13 mouse cellular contexts compared by ENCODE assay signal in the genomic region with DNA sequence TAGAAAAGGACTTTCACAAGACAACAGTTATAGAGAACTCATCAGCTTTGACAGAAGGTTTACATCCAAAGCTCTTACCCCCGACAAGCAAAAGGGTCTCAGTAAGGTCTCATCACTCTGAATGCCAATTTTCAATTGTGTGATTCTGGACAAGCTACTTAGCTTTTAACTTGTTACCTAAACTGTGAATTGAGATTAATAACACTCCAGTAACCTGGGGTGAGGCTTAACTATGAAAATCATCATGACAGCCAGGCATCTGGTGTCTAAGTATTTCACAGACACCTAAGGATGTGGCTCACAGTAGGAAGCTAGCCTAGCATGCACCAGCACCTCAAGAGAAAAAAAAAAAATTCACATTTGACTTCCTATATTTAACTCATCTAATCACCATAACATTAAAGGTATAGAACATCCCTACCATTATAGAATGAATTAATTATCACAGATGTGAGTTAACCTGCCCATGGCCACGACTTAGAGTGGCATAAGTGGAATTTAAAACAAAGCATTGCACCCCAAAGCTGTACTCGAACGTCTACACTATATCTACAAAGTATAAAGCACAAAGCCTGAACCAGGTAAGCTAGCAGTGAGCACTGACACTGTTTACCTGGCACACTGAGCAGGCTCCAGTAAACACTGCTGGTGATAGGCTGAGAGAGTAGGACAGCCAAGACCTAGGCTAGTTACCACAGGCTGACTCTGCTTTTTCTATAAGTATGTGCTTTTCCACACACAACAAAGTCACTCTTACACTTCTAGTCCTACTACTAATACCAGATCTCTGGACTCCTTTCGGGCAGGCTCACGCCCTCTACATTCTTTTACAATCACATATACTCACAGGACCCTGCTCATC. TPM values are rescaled to one million over a fixed set of nuclear protein-coding genes. Genes with fewer than 3 reads are reported as not detected.
DNase-seq lines count a peak whose midpoint lies in the region; ATAC-seq and TF ChIP-seq lines count a peak whose summit lies in the region.
"Had no signal": no experiment of that assay in that cellular context is flagged by ENCODE, and none has a peak within 500 bp of the region (broad histone marks: within the 10 kb centered on the region; RNA-seq: fewer than 3 reads in every experiment).

No protein-coding gene starts in this region.

- peaks cover 50% of the 10 kb centered on the region for H3K79me2 ChIP-seq in MEL (ENCODE audit: control insufficient read depth, insufficient read depth, low read length, poor library complexity)

- TF ChIP-seq EP300 in MEL (IDR thresholded peaks at IDR 0.05; ENCODE audit: low read depth in 1 of 2, low read length in 2 of 2): no peak
- TF ChIP-seq EP300 in liver, postnatal 0 days (IDR thresholded peaks at IDR 0.05; ENCODE audit: low read depth): no peak

- no peak for TF ChIP-seq CTCF in MEL (IDR thresholded peaks at IDR 0.05 in 2 of 3, conservative IDR thresholded peaks at IDR 0.05 in 1 of 3; ENCODE audit: control insufficient read depth in 1 of 3, insufficient read depth in 1 of 3, low read depth in 2 of 3, low read length in 3 of 3, poor library complexity in 1 of 3, severe bottlenecking in 1 of 3)
- TF ChIP-seq CTCF in liver, postnatal 0 days (IDR thresholded peaks at IDR 0.05; ENCODE audit: low read depth): no peak

- H3K27ac ChIP-seq in embryonic facial prominence, embryonic 13.5 days: 0 out of 2 replicates have a peak overlapping the region, but pooled peaks have one; percentile 13
- H3K27ac ChIP-seq in embryonic facial prominence, embryonic 10.5 days (replicated peaks): no peak overlapping the region
- H3K27ac ChIP-seq in MEL (ENCODE audit: control insufficient read depth, low read depth, low read length): peak overlapping the region; percentile 29; the same call in 1 of the 2 replicates
- H3K27ac ChIP-seq in liver, postnatal 0 days (ENCODE audit: low read depth): peak overlapping the region; percentile 74; the same call in 1 of the 2 replicates
- H3K27ac ChIP-seq: heart, embryonic 10.5 days; lung, embryonic 15.5 days had no signal

- no peak for TF ChIP-seq RAD21 in MEL (IDR thresholded peaks at IDR 0.05; ENCODE audit: low read depth, low read length)

- H3K4me3 ChIP-seq in embryonic facial prominence, embryonic 13.5 days: no peak overlapping the region
- H3K4me3 ChIP-seq in embryonic facial prominence, embryonic 10.5 days: no peak overlapping the region
- H3K4me3 ChIP-seq in megakaryocyte, embryonic 14.5 days (replicated peaks): peak overlapping the region; percentile 85
- no peak overlapping the region for H3K4me3 ChIP-seq in MEL (ENCODE audit: control insufficient read depth in 1 of 2, insufficient read depth in 1 of 2, low read depth in 2 of 2, low read length in 2 of 2)
- H3K4me3 ChIP-seq in liver, postnatal 0 days (ENCODE audit: low read depth, low read length): no peak overlapping the region
- H3K4me3 ChIP-seq: heart, embryonic 10.5 days; lung, embryonic 15.5 days had no signal

- H3K27me3 ChIP-seq in embryonic facial prominence, embryonic 13.5 days: no peaks in the 10 kb centered on the region
- H3K27me3 ChIP-seq in embryonic facial prominence, embryonic 10.5 days (replicated peaks; ENCODE audit: low read depth, poor library complexity, severe bottlenecking): no peaks in the 10 kb centered on the region
- no peaks in the 10 kb centered on the region for H3K27me3 ChIP-seq in megakaryocyte, embryonic 14.5 days (replicated peaks)
- H3K27me3 ChIP-seq in MEL (ENCODE audit: control insufficient read depth in 1 of 2, insufficient read depth in 2 of 2, low read length in 2 of 2): no peaks in the 10 kb centered on the region
- H3K27me3 ChIP-seq in liver, postnatal 0 days (ENCODE audit: insufficient read depth, low read length): no peaks in the 10 kb centered on the region
- H3K27me3 ChIP-seq: lung, embryonic 15.5 days had no signal

- H3K4me2 ChIP-seq in embryonic facial prominence, embryonic 13.5 days: no peak overlapping the region
- H3K4me2 ChIP-seq in liver, postnatal 0 days (ENCODE audit: low read depth, low read length): peak overlapping the region; percentile 14
- H3K4me2 ChIP-seq: lung, embryonic 15.5 days had no signal

- peaks cover 34% of the 10 kb centered on the region for H3K4me1 ChIP-seq in embryonic facial prominence, embryonic 13.5 days
- peaks cover 48% of the 10 kb centered on the region for H3K4me1 ChIP-seq in embryonic facial prominence, embryonic 10.5 days
- H3K4me1 ChIP-seq in megakaryocyte, embryonic 14.5 days: peaks cover 97% of the 10 kb centered on the region
- H3K4me1 ChIP-seq in MEL (ENCODE audit: control insufficient read depth in 1 of 2, insufficient read depth in 2 of 2, low read length in 2 of 2): peaks cover 18 to 19% of the 10 kb centered on the region in 2 experiments
- H3K4me1 ChIP-seq in liver, postnatal 0 days (ENCODE audit: insufficient read depth): peaks cover 23% of the 10 kb centered on the region

- no peak overlapping the region for H3K9ac ChIP-seq in embryonic facial prominence, embryonic 13.5 days
- H3K9ac ChIP-seq in MEL (ENCODE audit: control insufficient read depth, low read depth, low read length, poor library complexity, severe bottlenecking): no peak overlapping the region
- no peak overlapping the region for H3K9ac ChIP-seq in liver, postnatal 0 days (replicated peaks)
- H3K9ac ChIP-seq: lung, embryonic 15.5 days had no signal

- no peak for ATAC-seq in embryonic facial prominence, embryonic 13.5 days (ENCODE audit: insufficient number of reproducible peaks, insufficient read depth, low FRiP score, low TSS enrichment, low read depth)
- no peak for ATAC-seq in megakaryocyte, adult 5-6 weeks (ENCODE audit: poor library complexity, severe bottlenecking)
- peak; percentile 34; the same call in 1 of the 2 replicates for ATAC-seq in liver, postnatal 0 days

- no peaks in the 10 kb centered on the region for H3K36me3 ChIP-seq in embryonic facial prominence, embryonic 13.5 days
- H3K36me3 ChIP-seq in embryonic facial prominence, embryonic 10.5 days (replicated peaks): peaks cover 12% of the 10 kb centered on the region; the same call in 1 of the 2 replicates
- H3K36me3 ChIP-seq in megakaryocyte, embryonic 14.5 days (replicated peaks; ENCODE audit: low read length): peaks cover 69% of the 10 kb centered on the region
- H3K36me3 ChIP-seq in MEL (ENCODE audit: control insufficient read depth in 1 of 2, insufficient read depth in 2 of 2, low read length in 2 of 2): peaks cover 0 to 35% of the 10 kb centered on the region in 2 experiments; a peak in 2 of 4 replicates
- H3K36me3 ChIP-seq in liver, postnatal 0 days (replicated peaks; ENCODE audit: insufficient read depth, low read length): peaks cover 15% of the 10 kb centered on the region
- H3K36me3 ChIP-seq: heart, embryonic 10.5 days; lung, embryonic 15.5 days had no signal

- 78% methylated on average over 6 of the region's 6 CpGs for WGBS in embryonic facial prominence, embryonic 13.5 days
- 86% methylated on average over 6 of the region's 6 CpGs for WGBS in embryonic facial prominence, embryonic 10.5 days
- 69% methylated on average over 6 of the region's 6 CpGs for WGBS in liver, postnatal 0 days (ENCODE audit: insufficient replicate concordance)

- no peaks in the 10 kb centered on the region for H3K9me3 ChIP-seq in embryonic facial prominence, embryonic 13.5 days
- H3K9me3 ChIP-seq in embryonic facial prominence, embryonic 10.5 days: no peaks in the 10 kb centered on the region
- H3K9me3 ChIP-seq in megakaryocyte, embryonic 14.5 days: no peaks in the 10 kb centered on the region
- H3K9me3 ChIP-seq in MEL (replicated peaks; ENCODE audit: insufficient read depth, low read length): no peaks in the 10 kb centered on the region
- no peaks in the 10 kb centered on the region for H3K9me3 ChIP-seq in liver, postnatal 0 days (ENCODE audit: low read length)
- H3K9me3 ChIP-seq: heart, embryonic 10.5 days; lung, embryonic 15.5 days had no signal

- no peak for TF ChIP-seq POLR2A in MEL (IDR thresholded peaks at IDR 0.05; ENCODE audit: control insufficient read depth in 1 of 2, insufficient read depth in 1 of 2, low read depth in 1 of 2, low read length in 2 of 2, poor library complexity in 1 of 2)

- DNase-seq in embryonic facial prominence, embryonic 10.5 days (ENCODE audit: low spot score): no peak
- DNase-seq in MEL (ENCODE audit: low read depth, low spot score): peak; percentile 37
- DNase-seq in liver, postnatal 0 days: no peak
- no peak for DNase-seq in cerebellum, adult 9-11 months
- no peak for DNase-seq in layer of hippocampus, postnatal 14 days (ENCODE audit: low spot score in 2 of 2)
- DNase-seq: kidney, postnatal 4 days; midbrain, embryonic 14.5 days had no signal

TF ChIP-seq in MEL, 35 proteins besides CTCF, POLR2A, EP300 and RAD21 (continues in another document):
- TF ChIP-seq ZNF384 (IDR thresholded peaks at IDR 0.05; ENCODE audit: low read depth, low read length) (peak; percentile 59), JUND (IDR thresholded peaks at IDR 0.05; ENCODE audit: low read depth, low read length) (no peak), MXI1 (IDR thresholded peaks at IDR 0.05; ENCODE audit: low read depth, low read length) (no peak)

RNA-seq across cellular contexts. Expression of a gene that starts 32.8 kb away (rescaled TPM):
- 0.11 TPM in 1 of 2 replicates, not detected in the other for polyA plus RNA-seq in embryonic facial prominence, embryonic 13.5 days (2015; fragmentation: Nextera tagmentation; extraction: Ambion mirVana)
- not detected in 2 replicates for polyA plus RNA-seq in embryonic facial prominence, embryonic 10.5 days (2016; fragmentation: Nextera tagmentation; extraction: Ambion mirVana)
- 0.23 TPM in 1 of 2 replicates, not detected in the other for polyA plus RNA-seq in megakaryocyte, embryonic 14.5 days (2012; ENCODE audit: insufficient read depth, low replicate concordance)
- 0.16 TPM in 1 of 2 replicates, not detected in the other for total RNA-seq in megakaryocyte, adult 5-6 weeks (2015)
- 0.33 and 0.37 TPM in 2 replicates for total RNA-seq in megakaryocyte, adult 5-6 weeks (2017)
- total RNA-seq in MEL (2012; rRNA removed): 0.29 and 0.46 TPM in 2 replicates
- under 1 TPM in 1 of 2 experiments, not detected in 1; 0.18 TPM for polyA plus RNA-seq in MEL (2012; ENCODE audit: insufficient read depth in 1 of 2, insufficient read length in 2 of 2, low read depth in 1 of 2, low replicate concordance in 2 of 2, missing spikeins in 1 of 2)
- 0.18 and 0.28 TPM in 2 replicates for polyA plus RNA-seq in liver, postnatal 0 days (2015; fragmentation: Nextera tagmentation; extraction: Ambion mirVana)
- total RNA-seq in layer of hippocampus, postnatal 14 days (2021): not detected
- polyA plus RNA-seq: heart, embryonic 10.5 days; intestine, embryonic 14.5 days; midbrain, embryonic 14.5 days had no signal

RNA-seq across cellular contexts. Expression of a gene that starts 33.4 kb away (rescaled TPM):
- 69.6 and 80.3 TPM in 2 replicates for polyA plus RNA-seq in embryonic facial prominence, embryonic 13.5 days (2015; fragmentation: Nextera tagmentation; extraction: Ambion mirVana)
- 133 and 136 TPM in 2 replicates for polyA plus RNA-seq in embryonic facial prominence, embryonic 10.5 days (2016; fragmentation: Nextera tagmentation; extraction: Ambion mirVana)
- polyA plus RNA-seq in megakaryocyte, embryonic 14.5 days (2012; ENCODE audit: insufficient read depth, low replicate concordance): 90.5 and 122 TPM in 2 replicates
- total RNA-seq in megakaryocyte, adult 5-6 weeks (2015): 42.5 and 51.8 TPM in 2 replicates
- 61.1 and 62.3 TPM in 2 replicates for total RNA-seq in megakaryocyte, adult 5-6 weeks (2017)
- 36.5 and 41.9 TPM in 2 replicates for total RNA-seq in MEL (2012; rRNA removed)
- polyA plus RNA-seq in MEL (2012; ENCODE audit: insufficient read depth in 1 of 2, insufficient read length in 2 of 2, low read depth in 1 of 2, low replicate concordance in 2 of 2, missing spikeins in 1 of 2): 100 to 1,000 TPM in 1 of 2 experiments, 10 to 100 TPM in 1; 44.3 to 115 TPM
- 65.7 and 75.1 TPM in 2 replicates for polyA plus RNA-seq in liver, postnatal 0 days (2015; fragmentation: Nextera tagmentation; extraction: Ambion mirVana)
- 10 to 100 TPM; 28.3 to 31.3 TPM for total RNA-seq in layer of hippocampus, postnatal 14 days (2021)
